Mouse (Mus musculus) megakaryocyte progenitor cell, adult 5-6 weeks (primary cell): ENCODE data around the gene Rpe. TPM values are rescaled to one million over a fixed set of nuclear protein-coding genes. Genes with fewer than 3 reads are reported as not detected.
A peak's percentile ranks its signal among the peaks of the same experiment; 100 is the strongest.
"Not testable (repeated sequence)": the region's sequence is repeated elsewhere in the genome, so short reads cannot be mapped to it uniquely, and the experiment has no call there.

Source experiments
- ATAC-seq: replicated peaks from 2 replicates; pipeline ENCODE4 v1.8.0; 2016; ENCODE audit warnings: mild to moderate bottlenecking, moderate TSS enrichment, inconsistent platforms; ENCODE audit not compliant: poor library complexity
- total RNA-seq, 2 experiments: library from RNA; stranded (forward) in 1 of 2; stranded (reverse) in 1 of 2; fragments of 157-497, 149-512 nt in 1 of 2; fragments of 200-1000 nt in 1 of 2; gene quantifications; 2 replicates each; pipeline versions ENCODE4 v1.2.3 to v1.2.4; 2015 to 2017

Gene Rpe
- total RNA-seq (2015) (62.2 and 65.0 TPM in 2 replicates), total RNA-seq (2017) (61.4 and 68.6 TPM in 2 replicates)

- ATAC-seq, result peak; percentile 90
Measured at GRCm38 (mm10) chr1:66700693-66701575, at the start of gene Rpe. Rpe (plus strand) TSS chr1:66700831.

GRCm38 (mm10) chr1:66655119-66655746 lies 45.4 kb upstream of the Rpe start:
- no peak for ATAC-seq

- peak; percentile 46; the same call in 1 of the 2 replicates for ATAC-seq
Measured at GRCm38 (mm10) chr1:66655747-66656119, 44.9 kb upstream of the Rpe start.

GRCm38 (mm10) chr1:66671475-66671874 lies 29.2 kb upstream of the Rpe start:
- ATAC-seq, result no peak

GRCm38 (mm10) chr1:66672812-66673211 lies 27.8 kb upstream of the Rpe start:
- peak; percentile 88 for ATAC-seq

- ATAC-seq, result no peak
Measured at GRCm38 (mm10) chr1:66677928-66678327, 22.7 kb upstream of the Rpe start.

GRCm38 (mm10) chr1:66678662-66679061 lies 22.0 kb upstream of the Rpe start:
- peak; percentile 63; the same call in 1 of the 2 replicates for ATAC-seq

GRCm38 (mm10) chr1:66682974-66683373 lies 17.7 kb upstream of the Rpe start:
- ATAC-seq, result peak; percentile 57

- no peak for ATAC-seq
Measured at GRCm38 (mm10) chr1:66691772-66692171, 8.9 kb upstream of the Rpe start.

GRCm38 (mm10) chr1:66692308-66692707 lies 8.3 kb upstream of the Rpe start:
- no peak for ATAC-seq

- peak; percentile 55; the same call in 1 of the 2 replicates for ATAC-seq
Measured at GRCm38 (mm10) chr1:66692780-66693392, 7.7 kb upstream of the Rpe start.

GRCm38 (mm10) chr1:66694266-66694665 lies 6.4 kb upstream of the Rpe start:
- peak; percentile 78 for ATAC-seq

- ATAC-seq, result no peak
Measured at GRCm38 (mm10) chr1:66695296-66695695, 5.3 kb upstream of the Rpe start.

- ATAC-seq, result not testable (repeated sequence)
Measured at GRCm38 (mm10) chr1:66699630-66700029, 1.0 kb upstream of the Rpe start.

GRCm38 (mm10) chr1:66700149-66700692 lies 410 bp upstream of the Rpe start:
- peak; percentile 62 for ATAC-seq

- ATAC-seq, result peak; percentile 11; the same call in 1 of the 2 replicates
Measured at GRCm38 (mm10) chr1:66701576-66701940, 927 bp downstream of the Rpe start.

GRCm38 (mm10) chr1:66702623-66703345 lies 2.2 kb downstream of the Rpe start:
- ATAC-seq, result no peak

GRCm38 (mm10) chr1:66704523-66704922 lies 3.9 kb downstream of the Rpe start:
- ATAC-seq, result no peak

- ATAC-seq, result peak; percentile 95
Measured at GRCm38 (mm10) chr1:66712859-66713258, 12.2 kb downstream of the Rpe start.

- peak; percentile 31; the same call in 1 of the 2 replicates for ATAC-seq
Measured at GRCm38 (mm10) chr1:66730581-66730980, 29.9 kb downstream of the Rpe start.

GRCm38 (mm10) chr1:66768764-66769163 lies 68.1 kb downstream of the Rpe start:
- ATAC-seq, result no peak
